Mouse (Mus musculus) myocyte (in vitro differentiated cells): ENCODE results near the gene Nit1.

Source experiments
- CEBPB ChIP-seq: IDR thresholded peaks from 2 replicates; pipeline ENCODE4 v1.6.1; 2011; ENCODE audit warnings: mild to moderate bottlenecking, moderate library complexity; ENCODE audit not compliant: poor library complexity, insufficient read depth, severe bottlenecking
- E2F4 ChIP-seq: IDR thresholded peaks from one replicate; pipeline ENCODE4 v1.6.1; 2011; ENCODE audit warnings: mild to moderate bottlenecking, control low read depth, moderate library complexity; ENCODE audit not compliant: insufficient read depth
- MAX ChIP-seq: IDR thresholded peaks from one replicate; pipeline ENCODE4 v1.6.1; 2011; ENCODE audit warnings: low read depth, mild to moderate bottlenecking, control low read depth
- MYOD1 ChIP-seq, 3 experiments: IDR thresholded peaks; one replicate each; pipeline ENCODE4 v1.6.1; 2011; ENCODE audit warnings: control low read depth in 2 of 3, low read depth in 2 of 3, mild to moderate bottlenecking in 2 of 3, moderate library complexity in 1 of 3; ENCODE audit not compliant: insufficient read length in 2 of 3, control insufficient read depth in 1 of 3
- MYOG ChIP-seq, 3 experiments: IDR thresholded peaks; one replicate each; pipeline ENCODE4 v1.6.1; 2011; ENCODE audit warnings: control low read depth in 2 of 3, low read depth in 2 of 3, mild to moderate bottlenecking in 2 of 3; ENCODE audit not compliant: insufficient read length in 2 of 3, control insufficient read depth in 1 of 3, insufficient read depth in 1 of 3
- POLR2A ChIP-seq: IDR thresholded peaks from one replicate; pipeline ENCODE4 v1.6.1; 2011; ENCODE audit warnings: low read depth, mild to moderate bottlenecking, control low read depth, moderate library complexity; ENCODE audit not compliant: insufficient read length
- POLR2AphosphoS2 ChIP-seq: IDR thresholded peaks from one replicate; pipeline ENCODE4 v1.6.1; 2011; ENCODE audit warnings: low read depth, control low read depth; ENCODE audit not compliant: insufficient read length
- TCF12 ChIP-seq: IDR thresholded peaks from one replicate; pipeline ENCODE4 v1.6.1; 2011; ENCODE audit warnings: mild to moderate bottlenecking, control low read depth; ENCODE audit not compliant: poor library complexity, insufficient read depth, severe bottlenecking
- TCF3 ChIP-seq: IDR thresholded peaks from one replicate; pipeline ENCODE4 v1.6.1; 2011; ENCODE audit warnings: low read depth, control low read depth; ENCODE audit not compliant: insufficient read length
- USF1 ChIP-seq: IDR thresholded peaks from one replicate; pipeline ENCODE4 v1.6.1; 2011; ENCODE audit warnings: low read depth, mild to moderate bottlenecking, control low read depth, moderate library complexity

GRCm38 (mm10) chr1:171348665-171349064 lies 3.2 kb upstream of the Nit1 start:
- TF ChIP-seq MYOG (IDR thresholded peaks at IDR 0.05; ENCODE audit: control insufficient read depth in 1 of 3, insufficient read depth in 1 of 3, insufficient read length in 2 of 3, low read depth in 2 of 3) (no peak), MYOD1 (IDR thresholded peaks at IDR 0.05; ENCODE audit: control insufficient read depth in 1 of 3, insufficient read length in 2 of 3, low read depth in 2 of 3) (no peak), POLR2AphosphoS2 (no peak), POLR2A (no peak), CEBPB (no peak), E2F4 (no peak), TCF12 (no peak), USF1 (no peak), MAX (no peak), TCF3 (no peak)
